Mouse (Mus musculus) heart, embryonic 12.5 days (tissue): ENCODE measurements around the gene Lrrc57. TPM values are rescaled to one million over a fixed set of nuclear protein-coding genes. Genes with fewer than 3 reads are reported as not detected.

ENCODE experiments used
- ATAC-seq: fragments of 200-750 bp; cut with Nextera tagmentation; 2 replicates; pipeline ENCODE4 v1.8.0; 2017; ENCODE audit warnings: moderate TSS enrichment, moderate library complexity; ENCODE audit not compliant: insufficient number of reproducible peaks, low FRiP score
- H3K27ac ChIP-seq: fragments of 300-500 bp; sonication (generic); 2 replicates; pipeline ENCODE4 v1.5.1; 2016; ENCODE audit warnings: mild to moderate bottlenecking, moderate library complexity; ENCODE audit not compliant: poor library complexity, severe bottlenecking
- H3K27me3 ChIP-seq: fragments of 300-500 bp; sonication (generic); replicated peaks from 2 replicates; pipeline ENCODE4 v1.6.1; 2016; ENCODE audit warnings: mild to moderate bottlenecking, moderate library complexity
- H3K36me3 ChIP-seq: fragments of 300-500 bp; sonication (generic); 2 replicates; pipeline ENCODE4 v1.6.1; 2016; ENCODE audit warnings: mild to moderate bottlenecking, moderate library complexity
- H3K4me1 ChIP-seq: fragments of 300-500 bp; sonication (generic); replicated peaks from 2 replicates; pipeline ENCODE4 v1.6.1; 2016; ENCODE audit warnings: mild to moderate bottlenecking
- H3K4me2 ChIP-seq: fragments of 300-500 bp; sonication (generic); 2 replicates; pipeline ENCODE4 v1.6.1; 2016; ENCODE audit warnings: mild to moderate bottlenecking, moderate library complexity
- H3K4me3 ChIP-seq: fragments of 300-500 bp; sonication (generic); 2 replicates; pipeline ENCODE4 v1.5.1; 2016; ENCODE audit warnings: mild to moderate bottlenecking
- H3K9ac ChIP-seq: fragments of 300-500 bp; sonication (generic); 2 replicates; pipeline ENCODE4 v1.6.1; 2016; ENCODE audit warnings: mild to moderate bottlenecking, moderate library complexity
- H3K9me3 ChIP-seq: fragments of 300-500 bp; sonication (generic); replicated peaks from 2 replicates; pipeline ENCODE4 v1.6.1; 2016; ENCODE audit warnings: mild to moderate bottlenecking, moderate library complexity
- WGBS: fragments of 180-500 bp; shearing (Covaris S2); methylation state at CpG from one replicate; pipeline ENCODE4 v1.1.7; 2016; 5-methylcytosine and 5-hydroxymethylcytosine counted together
- polyA plus RNA-seq: library from polyadenylated mRNA; unstranded; fragments of >200 nt; fragmentation: Nextera tagmentation; extraction: Ambion mirVana; gene quantifications from 2 replicates; pipeline ENCODE4 v1.2.1, GENCODE M21; 2016

Gene Lrrc57
- polyA plus RNA-seq, 1 experiment from 2014 or later: 18.7 TPM

- Histone ChIP-seq H3K4me2 (no peak overlapping the region), H3K36me3 (peaks cover 28% of the 10 kb centered on the region), H3K27me3 (no peaks in the 10 kb centered on the region), H3K9me3 (no peaks in the 10 kb centered on the region), H3K27ac (no peak overlapping the region), H3K4me3 (no peak overlapping the region), H3K4me1 (peaks cover 23% of the 10 kb centered on the region), H3K9ac (no peak overlapping the region)
- ATAC-seq: no peak
- WGBS: 65% methylated on average over 2 of the region's 2 CpGs
These were observed 22.2 kb upstream of the Lrrc57 start for GRCm38 (mm10) chr2:120631521-120631920.

- H3K4me3 ChIP-seq: no peak overlapping the region
- ATAC-seq: no peak
- H3K9me3 ChIP-seq: no peaks in the 10 kb centered on the region
- 39% methylated on average over 2 of the region's 2 CpGs for WGBS
- no peaks in the 10 kb centered on the region for H3K27me3 ChIP-seq
- H3K36me3 ChIP-seq: peaks cover 28% of the 10 kb centered on the region
- no peak overlapping the region for H3K27ac ChIP-seq
- H3K4me1 ChIP-seq: peaks cover 23% of the 10 kb centered on the region
- H3K9ac ChIP-seq: no peak overlapping the region
- H3K4me2 ChIP-seq: no peak overlapping the region
These were observed 21.3 kb upstream of the Lrrc57 start for GRCm38 (mm10) chr2:120630655-120631054.

GRCm38 (mm10) chr2:120630246-120630645 lies 20.9 kb upstream of the Lrrc57 start:
- Histone ChIP-seq H3K9ac (no peak overlapping the region), H3K36me3 (peaks cover 24% of the 10 kb centered on the region), H3K9me3 (no peaks in the 10 kb centered on the region), H3K4me2 (no peak overlapping the region), H3K27ac (no peak overlapping the region), H3K4me3 (no peak overlapping the region), H3K4me1 (peaks cover 23% of the 10 kb centered on the region), H3K27me3 (no peaks in the 10 kb centered on the region)
- WGBS: 76% methylated on average over 2 of the region's 2 CpGs
- no peak for ATAC-seq

- H3K9ac ChIP-seq: peak within 1 kb of the TSS; percentile 68
- H3K9me3 ChIP-seq: no peaks in the 10 kb centered on the region
- H3K27me3 ChIP-seq: no peaks in the 10 kb centered on the region
- peaks cover 15% of the 10 kb centered on the region for H3K36me3 ChIP-seq
- H3K4me3 ChIP-seq: peak within 1 kb of the TSS; percentile 65
- peak; percentile 100 for ATAC-seq
- WGBS: 2% methylated on average over 36 of the region's 36 CpGs
- peak within 1 kb of the TSS; percentile 63 for H3K27ac ChIP-seq
- peaks cover 23% of the 10 kb centered on the region for H3K4me1 ChIP-seq
- peak within 1 kb of the TSS; percentile 72 for H3K4me2 ChIP-seq
These were observed 19.8 kb upstream of the Lrrc57 start, which contains the start of gene Stard9 for GRCm38 (mm10) chr2:120628886-120629735. Gene Stard9, plus strand, starts transcription at chr2:120629121.

- Histone ChIP-seq H3K27ac (no peak overlapping the region), H3K4me1 (peaks cover 23% of the 10 kb centered on the region), H3K9ac (no peak overlapping the region), H3K9me3 (no peaks in the 10 kb centered on the region), H3K36me3 (peaks cover 12% of the 10 kb centered on the region; the same call in 1 of the 2 replicates), H3K27me3 (no peaks in the 10 kb centered on the region), H3K4me3 (peak overlapping the region; percentile 35), H3K4me2 (peak overlapping the region; percentile 72)
- 28% methylated on average over 10 of the region's 10 CpGs for WGBS
- ATAC-seq: no peak
These were observed 19.0 kb upstream of the Lrrc57 start for GRCm38 (mm10) chr2:120628076-120628865.

- Histone ChIP-seq H3K4me3 (no peak overlapping the region), H3K4me1 (no peaks in the 10 kb centered on the region), H3K27ac (no peak overlapping the region), H3K9me3 (no peaks in the 10 kb centered on the region), H3K4me2 (no peak overlapping the region), H3K27me3 (no peaks in the 10 kb centered on the region), H3K9ac (no peak overlapping the region), H3K36me3 (peaks cover 22% of the 10 kb centered on the region)
- ATAC-seq: no peak
These were observed 13.6 kb upstream of the Lrrc57 start for GRCm38 (mm10) chr2:120622920-120623319.

GRCm38 (mm10) chr2:120619538-120619937 lies 10.2 kb upstream of the Lrrc57 start:
- Histone ChIP-seq H3K36me3 (peaks cover 47% of the 10 kb centered on the region), H3K4me1 (no peaks in the 10 kb centered on the region), H3K4me2 (no peak overlapping the region), H3K27me3 (no peaks in the 10 kb centered on the region), H3K27ac (no peak overlapping the region), H3K4me3 (no peak overlapping the region), H3K9ac (no peak overlapping the region), H3K9me3 (no peaks in the 10 kb centered on the region)
- no peak for ATAC-seq
- 97% methylated on average over 1 of the region's 1 CpGs for WGBS

GRCm38 (mm10) chr2:120616279-120617163 lies 7.2 kb upstream of the Lrrc57 start:
- 85% methylated on average over 5 of the region's 5 CpGs for WGBS
- Histone ChIP-seq H3K4me2 (no peak overlapping the region), H3K9me3 (no peaks in the 10 kb centered on the region), H3K4me1 (no peaks in the 10 kb centered on the region), H3K27me3 (no peaks in the 10 kb centered on the region), H3K36me3 (peaks cover 59% of the 10 kb centered on the region), H3K4me3 (no peak overlapping the region), H3K27ac (no peak overlapping the region), H3K9ac (no peak overlapping the region)
- ATAC-seq: no peak

- peaks cover 9% of the 10 kb centered on the region for H3K4me1 ChIP-seq
- WGBS: 74% methylated on average over 6 of the region's 6 CpGs
- no peak for ATAC-seq
- peaks cover 21% of the 10 kb centered on the region for H3K36me3 ChIP-seq
- H3K27ac ChIP-seq: no peak overlapping the region
- H3K9ac ChIP-seq: no peak overlapping the region
- H3K27me3 ChIP-seq: no peaks in the 10 kb centered on the region
- H3K4me2 ChIP-seq: no peak overlapping the region
- H3K9me3 ChIP-seq: no peaks in the 10 kb centered on the region
- no peak overlapping the region for H3K4me3 ChIP-seq
These were observed 3.2 kb downstream of the Lrrc57 start for GRCm38 (mm10) chr2:120606021-120606690.

DNA sequence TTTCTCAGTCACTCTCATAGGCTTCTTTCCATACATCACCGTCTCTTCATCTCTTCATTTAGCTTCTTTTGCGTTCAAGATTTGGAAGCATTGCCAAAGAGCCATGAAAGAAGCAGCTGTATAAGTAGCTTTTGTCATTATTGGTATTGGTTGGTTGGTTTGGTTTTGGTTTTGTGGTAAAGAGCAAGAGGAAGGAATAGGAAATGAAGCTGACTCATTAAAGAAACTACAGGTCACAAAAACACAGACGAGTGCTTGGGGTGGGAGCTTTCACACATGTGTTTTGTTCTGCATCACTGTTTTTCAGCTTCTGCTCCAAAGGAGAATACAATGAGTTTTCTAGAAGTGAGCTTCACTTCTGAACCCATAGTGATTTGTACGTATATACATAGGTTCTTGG lies 9.8 kb downstream of the Lrrc57 start:
- H3K4me1 ChIP-seq: no peaks in the 10 kb centered on the region
- ATAC-seq: no peak
- no peak overlapping the region for H3K27ac ChIP-seq
- H3K9me3 ChIP-seq: no peaks in the 10 kb centered on the region
- peaks cover 68% of the 10 kb centered on the region for H3K36me3 ChIP-seq
- H3K4me3 ChIP-seq: no peak overlapping the region
- WGBS: 88% methylated on average over 4 of the region's 4 CpGs
- H3K27me3 ChIP-seq: no peaks in the 10 kb centered on the region
- no peak overlapping the region for H3K9ac ChIP-seq
- no peak overlapping the region for H3K4me2 ChIP-seq
